9 mouse cellular contexts compared by ENCODE assay signal in the genomic region with DNA sequence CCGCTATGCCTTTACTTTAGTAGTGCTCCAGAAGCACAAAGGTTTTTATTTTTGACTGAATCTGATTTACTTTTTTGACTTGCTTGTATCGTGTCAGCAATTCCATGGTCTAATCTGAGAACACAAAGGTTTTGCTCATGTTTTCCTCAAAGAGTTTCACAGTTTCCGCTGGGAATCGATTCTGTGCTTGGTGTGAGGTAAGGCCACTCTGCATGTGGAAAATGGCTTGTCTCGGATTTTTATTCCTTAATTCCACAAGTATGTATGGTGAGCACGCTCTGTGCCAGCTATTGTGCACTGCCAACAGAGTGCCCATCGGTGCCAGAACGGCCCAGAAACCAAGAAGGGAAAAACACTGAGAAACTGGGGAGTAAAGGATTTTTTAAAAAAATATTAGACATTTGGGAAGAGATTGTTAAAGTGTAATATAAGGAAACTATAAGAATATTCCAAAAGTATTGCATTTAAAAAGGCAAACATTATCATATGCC.
A peak's percentile ranks its signal among the peaks of the same experiment; 100 is the strongest.
DNase-seq lines count a peak whose midpoint lies in the region; ATAC-seq and TF ChIP-seq lines count a peak whose summit lies in the region.
"Had no signal": no experiment of that assay in that cellular context is flagged by ENCODE, and none has a peak within 500 bp of the region (broad histone marks: within the 10 kb centered on the region; RNA-seq: fewer than 3 reads in every experiment).

No protein-coding gene starts in this region.

- no peak overlapping the region for H3K4me2 ChIP-seq in limb, embryonic 12.5 days
- H3K4me2 ChIP-seq in forebrain, embryonic 14.5 days (ENCODE audit: low read length): no peak overlapping the region

- H3K9me3 ChIP-seq in limb, embryonic 12.5 days: no peaks in the 10 kb centered on the region
- H3K9me3 ChIP-seq in limb, embryonic 10.5 days (replicated peaks): no peaks in the 10 kb centered on the region
- no peaks in the 10 kb centered on the region for H3K9me3 ChIP-seq in forebrain, embryonic 14.5 days (replicated peaks; ENCODE audit: control insufficient read depth, low read length)

- no peak for TF ChIP-seq CTCF in small intestine, adult 2 months (IDR thresholded peaks at IDR 0.05; ENCODE audit: extremely low read depth, insufficient read length, insufficient replicate concordance, low read depth, low read length)

- H3K27ac ChIP-seq in limb, embryonic 12.5 days: 0 out of 2 replicates have a peak overlapping the region, but pooled peaks have one; percentile 23
- no peak overlapping the region for H3K27ac ChIP-seq in limb, embryonic 10.5 days
- H3K27ac ChIP-seq in small intestine, adult 2 months (ENCODE audit: insufficient read depth, low read depth, low read length): peak overlapping the region; percentile 39; the same call in 1 of the 2 replicates
- no peak overlapping the region for H3K27ac ChIP-seq in forebrain, embryonic 14.5 days (ENCODE audit: low read depth, low read length)

- H3K4me3 ChIP-seq in limb, embryonic 12.5 days (replicated peaks): no peak overlapping the region
- H3K4me3 ChIP-seq in limb, embryonic 10.5 days: no peak overlapping the region
- H3K4me3 ChIP-seq in small intestine, adult 2 months (ENCODE audit: low read depth, low read length): no peak overlapping the region
- H3K4me3 ChIP-seq in forebrain, embryonic 14.5 days (ENCODE audit: low read depth, low read length): no peak overlapping the region

- no peak for TF ChIP-seq POLR2A in small intestine, adult 2 months (IDR thresholded peaks at IDR 0.05; ENCODE audit: low read depth, low read length)

- no peaks in the 10 kb centered on the region for H3K36me3 ChIP-seq in limb, embryonic 12.5 days
- no peaks in the 10 kb centered on the region for H3K36me3 ChIP-seq in limb, embryonic 10.5 days
- H3K36me3 ChIP-seq in small intestine, adult 2 months (ENCODE audit: control insufficient read depth, insufficient read depth, low read length): no peaks in the 10 kb centered on the region
- H3K36me3 ChIP-seq in forebrain, embryonic 14.5 days (ENCODE audit: control insufficient read depth, insufficient read depth, low read length): no peaks in the 10 kb centered on the region

- peak; percentile 44 for DNase-seq in cerebellum, adult 11-12 months
- DNase-seq in limb, embryonic 10.5 days (ENCODE audit: low spot score): no peak
- peak; percentile 51 to 58 for DNase-seq in cerebellum, postnatal 25 days
- DNase-seq in kidney, postnatal 14 days: no peak
- DNase-seq in forebrain, embryonic 14.5 days (ENCODE audit: low spot score): no peak

- H3K4me1 ChIP-seq in limb, embryonic 12.5 days (replicated peaks): peaks cover 42% of the 10 kb centered on the region
- peaks cover 26% of the 10 kb centered on the region for H3K4me1 ChIP-seq in limb, embryonic 10.5 days
- peaks cover 7% of the 10 kb centered on the region; the same call in 1 of the 2 replicates for H3K4me1 ChIP-seq in small intestine, adult 2 months (ENCODE audit: control insufficient read depth, insufficient read depth, insufficient read length, low read length)
- H3K4me1 ChIP-seq in forebrain, embryonic 14.5 days (ENCODE audit: control insufficient read depth, insufficient read depth, low read length): 0 out of 2 replicates have a peak, but pooled peaks cover 4% of the 10 kb centered on the region

- H3K27me3 ChIP-seq in limb, embryonic 12.5 days: no peaks in the 10 kb centered on the region
- H3K27me3 ChIP-seq in limb, embryonic 10.5 days (ENCODE audit: low read depth, poor library complexity, severe bottlenecking): no peaks in the 10 kb centered on the region
- no peaks in the 10 kb centered on the region for H3K27me3 ChIP-seq in small intestine, adult 2 months (ENCODE audit: control insufficient read depth, insufficient read depth, low read length)
- 0 out of 2 replicates have a peak, but pooled peaks cover 6% of the 10 kb centered on the region for H3K27me3 ChIP-seq in forebrain, embryonic 14.5 days (replicated peaks; ENCODE audit: control insufficient read depth, insufficient read depth, low read length)

- H3K9ac ChIP-seq in limb, embryonic 12.5 days (replicated peaks): no peak overlapping the region
- H3K9ac ChIP-seq in forebrain, embryonic 14.5 days (ENCODE audit: low read length): no peak overlapping the region

- 86% methylated on average over 8 of the region's 8 CpGs for WGBS in limb, embryonic 12.5 days
- WGBS in limb, embryonic 10.5 days: 93% methylated on average over 8 of the region's 8 CpGs
- WGBS in small intestine, adult 2 months: 89% methylated on average over 8 of the region's 8 CpGs
- 88% methylated on average over 8 of the region's 8 CpGs for WGBS in forebrain, embryonic 14.5 days

- ATAC-seq in cerebellum, adult (ENCODE audit: insufficient number of reproducible peaks, low FRiP score, low TSS enrichment): no peak
- no peak for ATAC-seq in limb, embryonic 12.5 days (ENCODE audit: insufficient number of reproducible peaks, insufficient read depth, low FRiP score, low TSS enrichment, low read depth)
- no peak for ATAC-seq in forebrain, embryonic 14.5 days
- ATAC-seq: hindbrain, embryonic 16.5 days had no signal

Comparison
In these comparisons a context has a peak if more than half of its experiments do, and no peak if none do; other contexts are left out.
1. H3K27ac ChIP-seq: peak in limb, embryonic 12.5 days (single experiment) and small intestine, adult 2 months (single experiment); none in limb, embryonic 10.5 days (single experiment) and forebrain, embryonic 14.5 days (single experiment).
2. DNase-seq: peak in cerebellum, adult 11-12 months (single experiment) and cerebellum, postnatal 25 days (2 of 2); none in limb, embryonic 10.5 days (single experiment), kidney, postnatal 14 days (single experiment) and forebrain, embryonic 14.5 days (single experiment).